Mouse (Mus musculus): ENCODE data around the gene Ms4a2.

The Ms4a2 gene

GRCm38 (mm10) chr19:11623551-11623950, at the start of gene Ms4a2:
Gene Ms4a2 (minus strand): TSS chr19:11623719.
- no peak for DNase-seq (ENCODE audit: low spot score in 2 of 2)

- DNase-seq (ENCODE audit: low spot score in 2 of 2): no peak
These were observed 38.0 kb upstream of the Ms4a2 start for GRCm38 (mm10) chr19:11661562-11661961.

GRCm38 (mm10) chr19:11660459-11660858, 36.9 kb upstream of the Ms4a2 start, which contains the start of gene Oosp2:
Gene Oosp2 (minus strand): TSS chr19:11660559.
- DNase-seq (ENCODE audit: low spot score in 2 of 2): no peak

- no peak for DNase-seq (ENCODE audit: low spot score in 2 of 2)
These were observed 35.6 kb upstream of the Ms4a2 start for GRCm38 (mm10) chr19:11659142-11659541.

- DNase-seq (ENCODE audit: low spot score in 2 of 2): no peak
These were observed 26.0 kb upstream of the Ms4a2 start for GRCm38 (mm10) chr19:11649564-11649963.

GRCm38 (mm10) chr19:11646166-11646565, 22.6 kb upstream of the Ms4a2 start:
- no peak for DNase-seq (ENCODE audit: low spot score in 2 of 2)

GRCm38 (mm10) chr19:11640732-11641131, 17.2 kb upstream of the Ms4a2 start, which contains the start of gene Ms4a3:
Gene Ms4a3 (minus strand): TSS chr19:11640851.
- no peak for DNase-seq (ENCODE audit: low spot score in 2 of 2)

GRCm38 (mm10) chr19:11639038-11639437, 15.5 kb upstream of the Ms4a2 start:
- no peak for DNase-seq (ENCODE audit: low spot score in 2 of 2)

- no peak for DNase-seq (ENCODE audit: low spot score in 2 of 2)
These were observed 12.1 kb upstream of the Ms4a2 start for GRCm38 (mm10) chr19:11635572-11635971.

GRCm38 (mm10) chr19:11634330-11634729, 10.8 kb upstream of the Ms4a2 start:
- no peak for DNase-seq (ENCODE audit: low spot score in 2 of 2)

GRCm38 (mm10) chr19:11633732-11634131, 10.2 kb upstream of the Ms4a2 start:
- DNase-seq (ENCODE audit: low spot score in 2 of 2): no peak

GRCm38 (mm10) chr19:11625231-11625630, 1.7 kb upstream of the Ms4a2 start:
- no peak for DNase-seq (ENCODE audit: low spot score in 2 of 2)

- no peak for DNase-seq (ENCODE audit: low spot score in 2 of 2)
These were observed 1.3 kb upstream of the Ms4a2 start for GRCm38 (mm10) chr19:11624800-11625199.

- no peak for DNase-seq (ENCODE audit: low spot score in 2 of 2)
These were observed 5.5 kb downstream of the Ms4a2 start for GRCm38 (mm10) chr19:11617983-11618382.

GRCm38 (mm10) chr19:11614805-11615204, 8.7 kb downstream of the Ms4a2 start:
- DNase-seq (ENCODE audit: low spot score in 2 of 2): no peak

- no peak for DNase-seq (ENCODE audit: low spot score in 2 of 2)
These were observed 9.6 kb downstream of the Ms4a2 start for GRCm38 (mm10) chr19:11613776-11614443.

GRCm38 (mm10) chr19:11613084-11613483, 10.4 kb downstream of the Ms4a2 start:
- DNase-seq (ENCODE audit: low spot score in 2 of 2): no peak

- DNase-seq (ENCODE audit: low spot score in 2 of 2): no peak
These were observed 11.2 kb downstream of the Ms4a2 start for GRCm38 (mm10) chr19:11612293-11612692.

GRCm38 (mm10) chr19:11611541-11611945, 12.0 kb downstream of the Ms4a2 start:
- peak in 1 of 2 experiments; percentile 9 for DNase-seq (ENCODE audit: low spot score in 2 of 2)

GRCm38 (mm10) chr19:11608172-11608571, 15.3 kb downstream of the Ms4a2 start:
- peak; percentile 34 to 39 for DNase-seq (ENCODE audit: low spot score in 2 of 2)

GRCm38 (mm10) chr19:11604603-11605002, 18.9 kb downstream of the Ms4a2 start, which contains the start of gene Ms4a6d:
Gene Ms4a6d (minus strand): TSS chr19:11604849.
- no peak for DNase-seq (ENCODE audit: low spot score in 2 of 2)

- no peak for DNase-seq (ENCODE audit: low spot score in 2 of 2)
These were observed 21.5 kb downstream of the Ms4a2 start for GRCm38 (mm10) chr19:11602026-11602425.

GRCm38 (mm10) chr19:11601349-11601748, 22.2 kb downstream of the Ms4a2 start:
- DNase-seq (ENCODE audit: low spot score in 2 of 2): no peak
